Mouse (Mus musculus) C2C12 (cell line): ENCODE measurements around the gene AW549877.

ENCODE experiments used
- CEBPB ChIP-seq: IDR thresholded peaks from one replicate; pipeline ENCODE4 v1.6.1; 2011; ENCODE audit warnings: low read depth, mild to moderate bottlenecking, control low read depth, moderate library complexity
- CTCF ChIP-seq: IDR thresholded peaks from one replicate; pipeline ENCODE4 v1.5.1; 2011; ENCODE audit not compliant: control insufficient read depth, insufficient read depth, insufficient read length
- FOSL1 ChIP-seq: IDR thresholded peaks from one replicate; pipeline ENCODE4 v1.8.0; 2011; ENCODE audit warnings: mild to moderate bottlenecking, low read length; ENCODE audit not compliant: poor library complexity, insufficient read depth, severe bottlenecking
- MAX ChIP-seq: IDR thresholded peaks from one replicate; pipeline ENCODE4 v1.6.1; 2011; ENCODE audit warnings: mild to moderate bottlenecking, control low read depth
- MYOD1 ChIP-seq: IDR thresholded peaks from one replicate; pipeline ENCODE4 v1.6.1; 2011; ENCODE audit warnings: low read depth; ENCODE audit not compliant: control insufficient read depth, insufficient read length
- MYOG ChIP-seq: IDR thresholded peaks from one replicate; pipeline ENCODE4 v1.6.1; 2011; ENCODE audit not compliant: control insufficient read depth, insufficient read length; ENCODE audit errors: extremely low read depth

GRCm38 (mm10) chr15:3982732-3983131 lies 12.8 kb downstream of the AW549877 start:
- TF ChIP-seq CTCF (no peak), MYOG (no peak), MAX (no peak), MYOD1 (no peak), CEBPB (no peak), FOSL1 (no peak)
